Mouse (Mus musculus) c-Kit-positive CD71-positive TER-119-positive erythroid progenitor cells, embryonic 14.5 days (primary cell): ENCODE results near the gene Rftn1.

ENCODE experiments used
- DNase-seq: peaks from one replicate; pipeline ENCODE4 v3.0.0-alpha.2; 2013; ENCODE audit warnings: low spot score

Gene Rftn1

DNA sequence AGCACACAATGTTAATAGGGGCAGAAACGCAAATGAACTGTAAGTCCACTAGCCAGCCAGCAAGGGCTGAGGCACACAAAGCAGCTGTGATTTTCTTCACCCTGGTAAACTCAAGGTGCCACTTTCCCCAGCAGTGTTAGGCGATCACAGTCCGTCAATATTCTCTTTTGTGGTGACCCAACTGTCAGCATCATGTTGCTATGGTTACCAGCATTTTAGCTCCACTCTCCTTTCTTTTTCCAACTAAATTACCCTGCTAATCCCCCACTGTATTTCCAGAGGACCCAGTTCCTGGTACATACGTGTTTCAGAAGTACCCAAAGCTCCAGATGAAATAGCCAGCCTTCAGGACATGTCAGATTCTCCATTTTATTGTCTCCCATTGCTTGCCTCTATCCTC is 169.1 kb downstream of the Rftn1 start:
- DNase-seq = no peak

DNA sequence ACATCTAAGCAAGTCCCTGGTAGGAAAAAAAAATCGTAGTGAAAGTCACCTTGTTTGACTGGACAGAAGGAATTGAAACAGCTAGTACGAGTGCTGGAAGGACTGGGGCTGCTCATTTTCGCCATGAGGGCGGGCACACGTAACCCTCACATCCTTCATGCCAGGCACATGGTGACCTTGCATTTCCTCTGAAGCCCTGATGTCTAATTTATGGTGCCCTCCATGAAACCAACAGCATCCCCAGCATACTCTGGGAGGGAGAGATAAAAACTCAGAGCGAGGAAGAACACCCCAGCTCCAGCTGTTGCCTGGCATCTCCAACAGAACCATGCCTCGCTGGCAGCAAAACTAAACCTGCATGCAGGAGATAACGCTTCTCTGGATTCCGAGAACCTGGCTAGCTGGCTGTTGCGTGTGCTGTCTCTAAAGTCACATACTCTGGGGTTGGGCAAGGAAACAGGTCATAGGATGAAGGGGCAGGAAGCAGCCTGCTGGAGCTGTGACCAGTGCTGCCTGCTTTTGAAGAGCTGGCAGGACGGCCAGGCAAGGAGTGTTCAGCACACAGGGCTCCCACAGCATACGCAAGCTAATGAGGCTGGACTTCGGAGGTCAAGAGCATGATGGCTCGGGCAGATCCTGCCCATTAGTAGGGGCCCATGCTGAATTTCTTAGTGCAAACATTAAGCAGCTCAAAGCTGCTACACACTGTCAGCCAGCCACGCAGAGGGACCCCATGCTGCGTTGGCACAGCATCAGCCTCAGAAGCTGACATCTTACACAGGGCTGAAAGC is 170.1 kb downstream of the Rftn1 start:
- DNase-seq = peak; percentile 92

DNA sequence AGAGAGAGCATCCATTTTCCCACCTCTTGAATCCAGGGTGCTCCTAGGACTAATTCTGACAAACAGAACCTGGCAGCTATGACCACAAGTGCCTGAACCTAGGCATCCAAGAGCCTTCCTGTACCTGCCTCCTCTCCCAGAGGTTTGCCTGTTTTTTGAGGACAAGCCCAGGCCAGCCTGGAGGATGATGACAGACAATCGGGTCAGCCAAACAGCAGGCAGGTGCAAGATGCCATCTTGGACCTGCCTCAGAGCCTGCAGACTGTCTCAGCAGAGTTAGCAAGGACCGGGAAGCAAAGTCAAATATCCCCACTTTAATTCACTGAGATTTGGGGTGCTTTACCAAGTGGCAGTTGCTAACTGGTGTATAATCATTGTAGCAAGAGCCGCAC is 170.7 kb downstream of the Rftn1 start:
- DNase-seq = no peak

DNA sequence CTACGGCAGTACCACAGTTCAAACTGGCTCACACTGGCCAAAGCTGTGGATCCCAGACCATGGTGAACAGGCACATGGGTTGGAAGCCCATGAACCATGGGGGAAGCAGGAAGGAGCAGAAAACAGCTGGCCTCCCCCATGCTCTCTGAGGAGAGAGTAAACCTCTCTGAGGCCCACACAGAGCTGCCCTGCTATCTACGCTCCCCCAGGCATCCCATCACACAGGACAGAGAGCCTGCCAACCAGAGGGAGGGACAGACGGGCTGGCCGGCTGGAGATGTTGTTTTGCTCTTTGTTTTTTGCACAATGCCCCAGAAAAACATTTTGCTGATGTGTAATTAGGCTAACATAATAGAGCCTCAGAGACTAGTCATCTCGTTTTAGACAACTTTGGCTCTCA is 171.4 kb downstream of the Rftn1 start:
- peak; percentile 74 for DNase-seq

DNA sequence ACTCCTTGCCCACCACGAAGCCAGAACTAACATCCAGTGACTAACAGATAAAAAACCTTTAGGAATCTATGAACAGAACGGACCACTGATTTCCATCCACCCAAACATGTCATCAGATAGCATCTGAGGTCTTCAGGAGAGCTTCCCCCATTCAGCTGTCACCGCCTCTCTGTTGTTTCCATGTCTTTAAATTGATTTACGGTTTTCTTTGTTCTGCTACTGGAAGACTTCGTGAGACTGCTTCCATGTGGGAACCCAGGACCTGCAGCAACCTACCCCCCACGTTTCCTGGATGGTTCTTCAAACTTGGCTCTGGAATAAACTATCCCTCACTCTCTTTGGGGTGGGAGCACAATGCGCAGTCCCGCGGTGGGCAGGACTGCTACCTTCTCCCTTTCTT is 175.8 kb downstream of the Rftn1 start:
- DNase-seq = no peak

DNA sequence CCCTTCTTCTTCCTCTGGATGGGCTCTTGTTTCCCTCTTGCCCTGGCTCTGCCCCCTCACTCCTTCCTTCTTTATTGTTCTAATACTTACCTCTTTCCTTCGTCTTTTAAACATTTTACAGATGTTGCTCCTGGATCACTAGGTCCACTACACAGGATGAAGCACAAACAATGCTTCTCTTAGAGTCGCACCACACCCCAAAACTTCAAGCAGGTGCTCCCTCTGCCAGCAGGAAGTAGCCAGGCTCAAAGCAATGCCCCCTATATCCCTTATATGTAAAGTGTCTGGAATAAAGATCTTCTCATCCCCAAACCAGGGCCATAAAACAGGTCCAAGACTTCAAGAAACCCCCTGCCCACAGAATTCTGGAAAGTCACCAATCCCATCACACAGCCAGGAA is 176.6 kb downstream of the Rftn1 start:
- DNase-seq = no peak

DNA sequence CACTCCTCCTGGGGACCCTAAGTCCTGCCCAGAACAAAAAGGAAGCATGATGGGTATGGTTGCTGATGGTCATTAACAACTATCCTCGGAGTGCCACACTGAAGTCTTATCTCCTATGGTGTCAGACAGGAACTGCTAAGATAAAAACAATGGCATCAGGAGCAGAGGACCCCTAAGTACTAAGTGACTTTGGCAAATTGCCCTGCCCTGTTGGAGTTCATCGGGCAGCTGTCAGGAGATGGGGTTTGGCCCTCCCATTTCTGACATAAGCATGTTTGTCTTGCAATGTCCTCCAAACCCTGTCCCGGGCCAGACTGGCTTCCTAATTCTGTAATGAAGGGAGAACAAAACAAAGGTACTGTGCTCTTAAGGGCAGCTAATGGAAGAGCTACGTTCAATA is 180.4 kb downstream of the Rftn1 start:
- no peak for DNase-seq

DNA sequence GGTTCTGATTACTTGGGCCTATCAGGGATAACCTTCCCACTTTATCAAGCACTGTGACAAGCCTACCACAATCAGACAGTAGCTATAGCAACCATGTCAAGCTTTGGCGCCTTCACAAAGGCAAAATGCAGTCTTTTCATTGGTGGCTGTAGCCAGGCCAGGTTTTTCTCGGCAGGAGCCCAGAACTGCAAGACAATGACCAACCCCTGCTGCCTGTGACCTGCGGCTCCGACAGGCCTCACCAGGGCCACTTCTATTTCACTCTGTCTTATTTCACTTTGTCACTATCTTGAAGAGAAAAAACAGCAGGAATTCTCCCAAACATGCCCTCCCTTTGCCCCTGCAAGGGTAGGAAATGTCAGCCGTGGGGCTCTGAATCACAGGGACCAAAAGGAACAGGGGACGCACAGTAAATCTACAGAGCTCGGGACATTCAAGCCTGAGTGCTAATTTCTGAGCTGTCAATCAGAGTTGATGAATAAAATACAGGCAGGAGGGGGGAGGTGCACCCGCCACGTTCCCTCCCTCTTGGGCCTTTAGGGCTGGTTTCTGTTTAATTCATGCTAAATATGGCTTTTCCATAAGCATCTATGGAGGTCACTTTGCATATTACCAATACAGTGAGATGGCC is 183.6 kb downstream of the Rftn1 start:
- no peak for DNase-seq

DNA sequence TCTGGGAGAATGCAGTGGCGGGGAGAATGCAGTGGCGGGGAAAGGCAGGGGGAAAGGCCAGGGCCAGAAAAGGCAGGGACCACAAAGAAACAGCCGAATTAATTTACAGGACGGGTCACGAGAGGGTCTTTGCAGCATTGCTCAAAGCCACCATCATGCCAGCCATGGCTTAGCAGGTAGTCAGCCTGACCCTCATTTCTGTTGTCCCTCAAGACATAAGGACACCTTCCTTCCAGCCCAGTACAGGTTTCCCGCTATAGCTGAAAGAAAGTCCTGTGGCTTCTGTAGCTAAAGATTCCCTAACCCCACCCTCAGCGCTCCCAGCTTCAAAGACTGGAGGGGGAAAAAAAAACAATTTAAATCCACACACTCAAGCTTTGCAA is 184.1 kb downstream of the Rftn1 start:
- DNase-seq = no peak

DNA sequence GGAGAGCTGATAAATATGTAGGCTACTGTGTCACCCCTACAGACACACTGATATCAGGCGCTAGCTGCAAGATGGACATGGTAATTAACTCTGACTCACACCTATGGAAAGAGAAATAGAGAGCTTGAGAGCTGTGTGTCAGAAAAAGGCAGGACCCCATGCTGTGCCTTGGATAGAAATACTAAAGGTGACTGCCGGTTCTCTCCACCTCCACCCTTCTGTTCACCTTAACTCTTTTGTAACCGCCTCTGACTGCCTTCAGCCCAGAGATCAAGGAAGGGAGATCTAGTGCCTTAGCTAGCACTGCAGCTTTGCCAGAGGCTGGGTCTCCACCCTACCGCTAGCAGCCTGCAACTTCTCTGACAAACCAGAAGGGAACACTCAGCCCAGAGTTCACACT is 187.3 kb downstream of the Rftn1 start:
- no peak for DNase-seq

DNA sequence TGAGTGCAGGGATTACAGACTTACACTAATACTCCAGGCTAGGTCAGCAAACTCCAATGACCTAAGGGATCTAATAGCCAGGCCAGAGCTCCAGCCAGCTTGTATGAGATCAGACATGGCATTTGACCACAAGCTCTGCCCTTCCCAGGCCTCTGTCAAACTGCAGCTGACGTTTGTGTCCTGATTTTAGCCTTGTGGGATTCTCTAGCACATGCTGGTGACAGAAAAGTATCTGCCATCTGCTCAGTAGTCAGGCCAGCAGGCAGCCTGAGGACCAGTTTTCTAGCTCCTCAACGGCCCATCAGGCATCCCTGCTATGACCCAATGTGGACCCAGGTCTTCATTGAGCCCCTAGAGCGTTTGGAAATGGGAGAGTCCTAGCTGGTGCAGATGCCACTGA is 188.3 kb downstream of the Rftn1 start:
- DNase-seq = no peak

DNA sequence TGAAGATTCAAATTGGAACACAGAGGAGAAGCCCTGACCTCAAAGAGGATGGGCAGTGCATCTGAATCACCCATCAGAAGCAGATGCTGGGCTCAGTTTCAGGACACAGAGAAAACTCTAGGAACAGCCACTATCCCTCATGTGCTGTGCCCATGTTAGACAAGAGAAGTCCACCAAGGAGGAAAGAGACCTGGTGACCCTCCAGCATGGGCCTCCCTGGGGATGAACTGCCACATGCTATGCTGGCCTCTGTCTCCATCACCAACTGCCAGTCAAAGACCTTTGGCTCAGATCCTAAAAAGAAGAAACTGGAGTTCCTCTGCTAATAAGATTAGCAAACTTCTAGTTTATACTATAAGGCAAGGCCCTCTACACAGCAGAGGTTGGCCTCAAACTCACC is 188.7 kb downstream of the Rftn1 start:
- no peak for DNase-seq

DNA sequence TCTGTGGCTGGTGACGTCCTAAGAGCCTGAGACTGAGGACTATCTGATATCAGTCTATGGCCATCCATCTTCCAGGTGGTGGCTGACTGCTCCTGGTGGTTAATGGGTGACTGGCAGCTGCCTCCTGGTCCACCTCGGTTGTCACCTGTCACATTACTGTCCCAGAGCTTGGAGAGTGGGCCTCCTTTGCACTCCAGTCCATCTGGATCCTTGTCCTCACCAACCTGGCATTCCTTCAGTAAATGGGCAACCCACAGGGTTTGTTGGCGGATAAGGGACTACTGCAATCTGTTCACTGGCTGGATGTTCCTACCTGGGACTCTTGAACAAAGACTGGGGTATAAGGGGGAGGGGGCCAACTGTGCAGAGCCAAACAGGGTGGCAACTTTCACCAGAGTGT is 189.9 kb downstream of the Rftn1 start:
- DNase-seq = no peak

DNA sequence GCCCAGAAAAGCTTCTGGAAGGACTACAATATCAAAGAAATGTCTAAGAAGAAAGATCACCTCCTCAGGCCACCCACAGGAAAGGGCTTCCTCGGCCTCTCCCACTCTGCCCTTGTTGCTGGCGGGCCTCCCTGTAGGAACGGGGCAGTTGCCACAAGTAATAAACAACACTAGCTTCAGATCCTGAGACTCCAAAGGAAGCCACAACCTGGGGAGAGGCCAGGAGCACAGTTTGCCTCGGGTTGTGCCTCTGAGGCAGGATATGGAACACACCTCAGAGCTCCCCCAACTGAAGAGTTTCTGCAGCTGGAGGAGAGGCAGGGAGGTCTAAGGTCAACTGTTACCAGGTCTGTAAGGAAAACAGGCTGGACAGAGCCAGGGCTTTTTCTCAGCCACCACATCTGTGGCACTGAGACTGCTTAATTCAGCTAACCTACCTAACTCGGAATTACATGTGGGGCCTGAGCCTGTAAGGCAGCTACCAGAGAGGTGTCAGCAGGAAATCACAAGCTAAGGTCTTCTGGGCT is 193.8 kb downstream of the Rftn1 start:
- DNase-seq = no peak

DNA sequence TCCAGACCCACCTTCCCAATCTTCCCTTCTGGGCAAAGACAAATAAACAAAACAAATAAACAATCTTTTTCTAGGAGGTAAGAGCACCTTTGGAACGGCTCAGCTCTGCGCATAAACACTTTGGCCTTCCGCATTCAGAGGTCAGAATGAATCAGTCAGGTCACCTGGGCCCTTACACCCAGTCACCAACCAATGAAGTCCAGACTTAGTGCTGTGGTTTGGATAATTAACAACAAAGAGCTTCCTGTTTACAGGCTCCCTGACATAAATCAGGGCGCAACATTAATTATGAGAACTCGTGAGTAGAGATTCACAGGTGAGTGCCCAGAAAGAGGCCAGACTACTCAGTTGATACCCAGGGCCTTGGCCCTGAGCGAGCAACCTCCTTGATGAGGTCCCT is 194.4 kb downstream of the Rftn1 start:
- no peak for DNase-seq

DNA sequence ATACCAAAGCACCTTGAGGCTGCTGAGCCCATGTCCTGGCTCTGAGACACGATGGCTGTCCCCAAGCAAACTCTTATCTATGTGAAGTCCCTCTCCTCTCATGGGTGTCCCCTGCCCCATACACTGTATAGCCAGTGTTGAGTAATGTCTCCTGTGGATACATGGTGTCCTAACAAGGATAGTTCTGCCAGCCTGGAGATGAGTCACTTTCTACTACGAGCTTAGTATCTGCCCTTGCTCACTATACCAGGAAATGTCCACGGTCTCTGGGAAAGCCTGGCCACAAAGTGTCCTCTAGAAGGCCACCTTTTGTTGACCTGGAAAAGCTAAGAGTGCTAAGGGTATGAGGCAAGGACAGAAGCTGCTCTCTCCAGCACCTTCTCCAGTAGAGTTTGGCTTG is 195.2 kb downstream of the Rftn1 start:
- no peak for DNase-seq

DNA sequence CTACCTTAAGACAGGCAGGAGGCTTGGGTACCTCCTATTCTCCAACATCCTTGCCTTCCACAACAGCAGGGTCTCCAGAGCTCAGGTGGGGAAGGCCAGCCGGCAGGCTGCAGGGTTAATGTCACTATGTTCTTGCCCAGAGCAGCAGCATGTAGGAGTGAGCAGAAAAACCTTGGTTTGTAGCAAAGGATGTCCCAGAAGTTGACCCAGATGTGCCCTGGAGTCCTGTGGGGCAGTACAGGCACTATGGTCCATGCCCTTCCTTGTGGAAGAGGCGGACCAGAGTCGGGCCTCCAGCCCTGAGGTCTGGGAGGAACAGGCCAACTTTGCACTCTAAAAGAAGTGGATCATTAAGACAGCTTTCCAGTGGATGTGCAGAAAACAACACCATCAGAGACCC is 196.8 kb downstream of the Rftn1 start:
- DNase-seq = no peak

DNA sequence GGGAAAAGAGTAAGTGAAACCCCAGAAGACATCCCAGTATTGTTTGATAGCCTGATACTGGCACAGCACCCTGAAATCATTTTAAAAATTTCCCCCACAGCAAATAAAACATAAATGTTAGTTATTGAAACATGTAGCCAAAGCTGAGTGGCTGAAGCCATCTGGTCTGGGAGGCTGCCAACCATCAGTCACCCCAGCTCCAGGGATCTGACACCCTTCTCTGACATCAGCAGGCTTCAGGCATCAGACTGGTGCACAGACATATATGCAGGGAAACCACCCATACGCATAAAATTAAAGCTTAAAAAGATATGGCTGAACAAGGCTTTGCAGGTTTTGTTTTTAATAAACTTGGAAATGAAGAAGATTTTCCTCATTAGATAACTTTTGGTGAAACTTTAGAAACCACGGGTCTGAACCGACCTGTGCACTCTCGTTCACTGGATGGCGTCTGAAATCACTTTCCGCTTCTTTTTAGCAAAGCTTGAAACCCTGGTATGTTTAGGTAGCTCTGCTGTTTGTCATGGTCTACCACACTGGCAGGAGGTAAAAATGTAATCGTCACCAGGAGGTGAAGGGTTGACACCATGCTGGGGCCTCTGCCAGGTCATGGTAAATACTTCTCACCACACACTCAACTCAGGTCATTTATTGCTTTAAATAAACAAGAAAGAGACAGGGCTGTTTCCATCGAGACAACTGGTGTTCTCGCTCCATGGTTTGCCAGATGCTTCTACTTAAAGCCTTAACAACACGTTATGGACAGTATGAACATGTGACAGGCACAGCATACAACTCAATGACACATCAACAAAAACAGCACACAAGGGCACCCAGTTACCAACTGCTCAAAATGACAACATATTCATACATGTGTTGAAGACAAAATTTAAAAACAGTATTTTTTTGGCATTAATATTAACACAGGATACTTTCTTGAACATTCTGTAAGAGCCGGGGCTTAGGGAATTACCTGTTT is 197.6 kb downstream of the Rftn1 start:
- no peak for DNase-seq

DNA sequence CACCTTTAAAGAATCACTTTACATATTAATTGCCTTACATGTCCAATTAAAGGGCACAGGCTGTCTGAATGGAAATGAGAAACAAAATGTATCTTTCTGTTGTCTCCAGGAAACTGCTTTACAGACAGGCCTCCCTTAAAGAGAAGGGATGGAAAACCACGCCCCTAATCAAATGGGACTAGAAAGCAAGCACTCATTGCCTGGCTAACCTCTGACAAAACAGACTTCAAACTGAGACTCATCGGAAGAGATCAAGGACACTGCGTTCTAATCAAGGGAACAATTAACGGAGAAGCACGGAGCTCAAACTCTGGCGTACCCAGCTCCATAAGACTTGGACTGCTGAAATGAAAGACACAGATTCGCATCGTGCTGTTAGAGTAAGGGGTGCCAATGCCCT is 200.9 kb downstream of the Rftn1 start:
- no peak for DNase-seq

DNA sequence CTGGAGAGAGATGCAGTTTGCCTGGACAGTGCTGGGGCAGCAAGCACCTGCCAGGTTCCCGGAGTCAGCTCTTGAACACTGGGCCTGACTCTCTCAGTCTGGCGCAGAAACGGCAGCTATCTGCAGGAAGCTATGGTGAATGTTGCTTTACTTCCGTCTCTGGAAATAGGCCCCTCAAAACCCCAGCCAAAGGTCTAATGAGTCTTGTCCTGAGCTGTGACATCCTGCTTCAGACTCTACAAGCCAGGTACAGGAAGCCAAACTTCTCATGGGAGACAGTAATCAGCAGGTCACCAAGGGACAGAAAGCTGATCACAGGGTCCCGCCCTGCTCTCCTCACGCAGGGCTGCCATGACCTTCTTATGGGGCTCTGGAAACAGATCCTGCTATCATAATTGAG is 203.4 kb downstream of the Rftn1 start:
- no peak for DNase-seq

DNA sequence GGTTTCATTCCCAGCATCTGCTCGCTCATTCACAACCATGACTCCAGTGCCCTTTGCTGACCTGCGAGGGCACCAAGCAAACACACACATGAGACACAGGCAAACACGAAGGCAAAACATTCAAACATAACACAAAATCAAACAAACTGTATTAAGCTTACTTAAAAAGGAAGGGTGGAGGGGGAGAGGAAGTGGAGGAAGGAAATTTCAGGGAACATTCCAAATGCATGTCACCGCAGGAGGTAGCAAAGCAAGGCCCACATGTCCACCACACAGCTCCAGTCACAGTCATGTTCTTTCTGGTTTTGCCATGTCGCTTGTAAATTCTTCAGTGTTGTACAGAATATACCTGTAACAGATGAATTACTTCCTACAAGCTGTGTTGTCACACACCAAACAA is 207.0 kb downstream of the Rftn1 start:
- DNase-seq = no peak

DNA sequence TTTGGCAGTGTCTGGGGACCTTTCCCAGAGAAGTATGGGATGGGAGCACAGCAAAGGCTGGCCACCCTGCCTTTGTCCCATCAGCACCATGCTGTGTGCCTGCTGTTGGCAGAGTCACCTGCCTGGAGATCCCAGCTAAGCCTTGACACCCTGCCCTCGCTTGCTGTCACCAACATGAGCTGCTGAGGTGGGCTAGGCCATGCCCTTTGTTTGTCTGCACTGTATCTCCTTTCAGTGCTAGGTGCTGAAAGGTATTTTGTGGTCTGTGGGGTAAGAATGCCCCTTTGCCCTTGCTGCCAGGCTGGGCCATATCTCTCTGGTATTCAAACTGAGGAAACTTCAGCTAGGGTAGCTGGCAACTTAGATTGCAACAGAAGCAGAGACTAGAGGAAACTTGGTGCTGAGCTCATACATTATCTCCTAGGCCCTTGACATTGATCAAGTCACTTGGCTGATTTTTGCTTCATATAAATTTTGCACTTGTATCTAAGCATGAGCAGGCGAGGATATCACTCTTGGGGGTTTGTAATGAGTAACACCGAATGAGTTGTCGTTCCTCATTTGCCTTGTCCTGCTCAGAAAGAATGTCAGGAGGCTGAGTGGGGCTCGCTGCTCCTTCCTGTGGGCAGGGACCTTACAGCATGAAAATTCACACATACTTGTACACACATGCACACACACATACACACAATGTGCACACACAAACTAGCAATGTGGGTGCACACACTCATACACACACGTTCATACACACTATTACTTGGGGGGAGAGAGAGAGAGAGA is 207.7 kb downstream of the Rftn1 start:
- DNase-seq = no peak
